Mouse (Mus musculus) ES-Bruce4 (cell line): ENCODE data around the gene AA467197.

ENCODE experiments used
- CTCF ChIP-seq: IDR thresholded peaks from one replicate; pipeline ENCODE4 v1.8.1; 2011; ENCODE audit warnings: low read depth, low read length
- EP300 ChIP-seq: IDR thresholded peaks from 2 replicates; pipeline ENCODE4 v1.6.1; 2011; ENCODE audit warnings: low read depth, low read length; ENCODE audit not compliant: insufficient read depth
- POLR2A ChIP-seq: IDR thresholded peaks from one replicate; pipeline ENCODE4 v1.8.1; 2011; ENCODE audit warnings: low read length; ENCODE audit not compliant: insufficient read depth

GRCm38 (mm10) chr2:122595461-122595860, 41.3 kb upstream of the AA467197 start:
- no peak for TF ChIP-seq EP300
- no peak for TF ChIP-seq POLR2A
- no peak for TF ChIP-seq CTCF
